Mouse (Mus musculus) megakaryocyte, embryonic 14.5 days (primary cell): ENCODE data around the gene Tgfb1i1.

Experiments
- FLI1 ChIP-seq: IDR thresholded peaks from 2 replicates; pipeline ENCODE4 v1.6.1; 2012; ENCODE audit warnings: low read length, inconsistent platforms, mixed read lengths
- GATA1 ChIP-seq: IDR thresholded peaks from 3 replicates; pipeline ENCODE4 v1.6.1; 2012; ENCODE audit warnings: mixed read lengths, low read length, inconsistent platforms, borderline replicate concordance

GRCm38 (mm10) chr7:128235481-128235880 lies 11.1 kb upstream of the Tgfb1i1 start:
- no peak for TF ChIP-seq GATA1
- TF ChIP-seq FLI1, result no peak
